Mouse (Mus musculus) layer of hippocampus, adult 8-10 months (tissue): ENCODE results near the gene Vmn1r207-ps. TPM values are rescaled to one million over a fixed set of nuclear protein-coding genes. Genes with fewer than 3 reads are reported as not detected.
"Not testable (repeated sequence)": the region's sequence is repeated elsewhere in the genome, so short reads cannot be mapped to it uniquely, and the experiment has no call there.

Experiments
- DNase-seq, 2 experiments: peaks; one replicate each; pipeline ENCODE4 v3.0.0; 2022; ENCODE audit warnings: low spot score in 2 of 2
- total RNA-seq, 4 experiments: library from RNA; stranded (reverse); gene quantifications; 2 replicates each; pipeline ENCODE4 v1.2.4; 2022

Gene Vmn1r207-ps
- total RNA-seq = under 1 TPM in 3 of 4 experiments, not detected in 1; 0.11 to 0.24 (median 0.21) TPM

GRCm38 (mm10) chr13:22729529-22729928, at the start of gene Vmn1r207-ps:
Gene Vmn1r207-ps (minus strand): TSS chr13:22729629.
- not testable (repeated sequence) for DNase-seq

GRCm38 (mm10) chr13:22777300-22777699, 47.9 kb upstream of the Vmn1r207-ps start, which contains the start of gene Vmn1r208:
Gene Vmn1r208 (minus strand): TSS chr13:22777400.
- not testable (repeated sequence) for DNase-seq

GRCm38 (mm10) chr13:22771592-22771991, 42.2 kb upstream of the Vmn1r207-ps start:
- DNase-seq = not testable (repeated sequence)

- DNase-seq = no peak
These were observed 18.1 kb upstream of the Vmn1r207-ps start for GRCm38 (mm10) chr13:22747524-22747923.

- not testable (repeated sequence) for DNase-seq
These were observed 22.5 kb downstream of the Vmn1r207-ps start for GRCm38 (mm10) chr13:22706947-22707346.

GRCm38 (mm10) chr13:22702951-22703350, 26.5 kb downstream of the Vmn1r207-ps start:
- DNase-seq = not testable (repeated sequence)

Other genes with a start within 250 kb of the Vmn1r207-ps start
- under 1 TPM in 2 of 4 experiments, not detected in 2; 0.16 to 0.28 TPM for gene Vmn1r202, start 224.2 kb downstream of the Vmn1r207-ps start, total RNA-seq
- gene Vmn1r203, start 211.5 kb downstream of the Vmn1r207-ps start, total RNA-seq = not detected
- gene Vmn1r204, start 176.4 kb downstream of the Vmn1r207-ps start, total RNA-seq = not detected
- gene Vmn1r205, start 136.6 kb downstream of the Vmn1r207-ps start, total RNA-seq = not detected
- gene Vmn1r206, start 105.4 kb downstream of the Vmn1r207-ps start, total RNA-seq = not detected
- gene Vmn1r208, start 47.8 kb upstream of the Vmn1r207-ps start, total RNA-seq = not detected
- gene Vmn1r209, start 80.1 kb upstream of the Vmn1r207-ps start, total RNA-seq = under 1 TPM in 3 of 4 experiments, not detected in 1; 0.04 to 0.06 (median 0.05) TPM
- not detected for gene Vmn1r210, start 101.7 kb upstream of the Vmn1r207-ps start, total RNA-seq
- gene Vmn1r211, start 127.9 kb upstream of the Vmn1r207-ps start, total RNA-seq = not detected
- not detected for gene Vmn1r212, start 154.6 kb upstream of the Vmn1r207-ps start, total RNA-seq